Mouse (Mus musculus): ENCODE results near the gene Purb. TPM values are rescaled to one million over a fixed set of nuclear protein-coding genes. Genes with fewer than 3 reads are reported as not detected.
"Not testable (repeated sequence)": the region's sequence is repeated elsewhere in the genome, so short reads cannot be mapped to it uniquely, and the experiment has no call there.

The Purb gene
- polyA plus RNA-seq, 1 experiment from 2014 or later, result 12.5 TPM

DNA sequence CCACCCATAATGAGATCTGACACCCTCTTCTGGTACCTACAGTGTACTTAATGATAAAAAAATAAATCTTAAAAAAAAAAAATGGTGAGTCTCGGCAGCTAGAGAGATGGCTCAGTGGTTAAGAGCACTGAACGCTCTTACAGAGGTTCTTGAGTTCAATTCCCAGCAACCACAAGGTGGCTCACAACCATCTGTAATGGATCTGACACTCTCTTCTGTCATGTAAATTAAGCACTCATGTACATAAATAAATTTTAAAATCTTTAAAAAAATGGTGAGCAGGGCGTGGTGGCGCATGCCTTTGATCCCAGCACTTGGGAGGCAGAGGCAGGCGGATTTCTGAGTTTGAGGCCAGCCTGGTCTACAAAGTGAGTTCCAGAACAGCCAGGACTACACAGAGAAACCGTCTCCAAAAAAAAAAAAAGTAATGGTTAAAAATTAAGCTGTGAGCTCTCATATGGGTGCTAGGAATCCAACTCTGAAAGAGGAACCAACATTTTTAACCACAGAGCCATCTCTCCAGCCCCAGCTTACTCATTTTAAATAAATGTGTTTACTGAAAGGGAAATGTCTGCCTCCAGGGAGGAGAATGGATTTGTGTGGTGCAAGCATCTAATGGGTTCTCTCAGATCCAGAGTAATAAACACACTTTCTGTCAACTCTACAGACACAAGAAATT is 12.4 kb downstream of the Purb start:
- WGBS, result 94% methylated on average over 6 of the region's 6 CpGs
- H3K27me3 ChIP-seq, result no peaks in the 10 kb centered on the region
- H3K4me2 ChIP-seq, result no peak overlapping the region
- no peak for ATAC-seq (ENCODE audit: low read depth)
- H3K36me3 ChIP-seq, result peaks cover 37% of the 10 kb centered on the region
- no peak overlapping the region for H3K27ac ChIP-seq (replicated peaks)
- no peak overlapping the region for H3K4me3 ChIP-seq
- H3K9me3 ChIP-seq, result no peaks in the 10 kb centered on the region
- H3K4me1 ChIP-seq (replicated peaks), result peaks cover 8% of the 10 kb centered on the region
- no peak overlapping the region for H3K9ac ChIP-seq

DNA sequence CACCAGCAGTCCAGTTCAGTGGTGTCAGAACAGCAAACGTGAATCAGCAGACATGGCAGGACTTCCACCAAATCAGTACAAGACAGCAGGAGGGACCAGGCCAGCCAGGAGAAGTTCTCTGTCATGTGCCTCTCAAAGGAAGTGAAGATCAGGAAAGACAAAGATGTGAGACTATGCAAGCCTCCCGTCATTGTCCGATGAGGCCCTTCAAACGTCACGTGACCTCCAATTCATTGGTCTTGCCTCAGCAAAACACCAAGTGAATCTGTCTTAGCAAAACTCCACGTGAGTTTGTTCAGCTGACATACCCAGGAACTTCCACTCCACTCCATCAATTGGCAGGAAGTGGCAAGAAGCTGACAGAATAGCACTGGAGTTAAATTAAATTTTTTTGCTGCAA is 19.6 kb downstream of the Purb start:
- H3K27me3 ChIP-seq, result no peaks in the 10 kb centered on the region
- no peak overlapping the region for H3K4me3 ChIP-seq
- H3K27ac ChIP-seq (replicated peaks), result no peak overlapping the region
- no peak overlapping the region for H3K4me2 ChIP-seq
- no peak for ATAC-seq (ENCODE audit: low read depth)
- H3K4me1 ChIP-seq (replicated peaks), result no peaks in the 10 kb centered on the region
- no peaks in the 10 kb centered on the region for H3K9me3 ChIP-seq
- 83% methylated on average over 6 of the region's 6 CpGs for WGBS
- no peaks in the 10 kb centered on the region for H3K36me3 ChIP-seq
- no peak overlapping the region for H3K9ac ChIP-seq

DNA sequence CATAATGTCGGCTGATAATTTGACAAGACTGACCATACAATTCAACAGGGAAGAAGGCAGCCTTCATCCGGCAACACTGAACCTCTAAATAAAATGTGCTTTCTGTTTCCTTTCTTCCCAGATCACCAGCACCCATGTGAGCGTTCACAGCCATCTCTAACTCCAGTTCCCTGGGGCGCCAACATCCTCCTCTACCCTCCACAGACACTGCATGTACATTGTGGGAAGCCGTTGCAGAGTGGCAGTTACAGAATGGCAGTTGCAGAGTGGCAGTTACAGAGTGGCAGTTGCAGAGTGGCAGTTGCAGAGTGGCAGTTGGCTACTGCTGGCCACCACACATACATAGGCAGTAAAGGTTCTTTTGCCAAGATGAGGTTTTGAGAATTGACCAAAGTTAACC is 27.6 kb downstream of the Purb start:
- H3K4me3 ChIP-seq; ATAC-seq (ENCODE audit: low read depth); H3K4me2 ChIP-seq; H3K27ac ChIP-seq (replicated peaks); H3K9ac ChIP-seq; H3K27me3 ChIP-seq; H3K9me3 ChIP-seq; H3K36me3 ChIP-seq: not testable (repeated sequence)
- peaks cover 10% of the 10 kb centered on the region for H3K4me1 ChIP-seq (replicated peaks)
- 91% methylated on average over 5 of the region's 5 CpGs for WGBS

GRCm38 (mm10) chr11:6447493-6447892 is 28.2 kb downstream of the Purb start:
- Histone ChIP-seq H3K9me3 (no peaks in the 10 kb centered on the region), H3K27ac (replicated peaks) (no peak overlapping the region), H3K4me1 (replicated peaks) (peaks cover 17% of the 10 kb centered on the region), H3K4me2 (no peak overlapping the region), H3K4me3 (no peak overlapping the region), H3K27me3 (no peaks in the 10 kb centered on the region), H3K9ac (no peak overlapping the region), H3K36me3 (no peaks in the 10 kb centered on the region)
- 92% methylated on average over 4 of the region's 4 CpGs for WGBS
- ATAC-seq (ENCODE audit: low read depth), result no peak

GRCm38 (mm10) chr11:6445951-6446350 is 29.8 kb downstream of the Purb start:
- no peak for ATAC-seq (ENCODE audit: low read depth)
- no peak overlapping the region for H3K4me2 ChIP-seq
- WGBS, result 92% methylated on average over 7 of the region's 7 CpGs

DNA sequence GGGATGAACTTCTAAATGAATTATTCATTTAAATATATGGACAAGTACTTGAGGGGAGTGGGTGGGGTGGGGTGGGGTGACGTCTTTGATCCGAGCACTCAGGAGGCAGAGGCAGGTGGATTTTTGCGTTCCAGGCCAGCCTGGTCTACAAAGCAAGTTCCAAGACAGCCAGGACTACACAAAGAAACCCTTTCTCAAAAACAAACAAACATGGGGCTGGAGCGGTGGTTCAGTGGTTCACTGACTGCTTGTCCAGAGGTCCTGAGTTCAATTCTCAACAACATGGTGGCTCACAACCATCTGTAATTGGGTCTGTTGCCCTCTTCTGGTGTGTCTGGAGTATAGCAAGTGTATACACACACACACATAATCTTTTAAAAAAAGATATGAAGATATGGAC is 30.3 kb downstream of the Purb start:
- peaks cover 18% of the 10 kb centered on the region for H3K4me1 ChIP-seq (replicated peaks)
- H3K9ac ChIP-seq, result no peak overlapping the region
- ATAC-seq (ENCODE audit: low read depth), result no peak
- no peak overlapping the region for H3K4me3 ChIP-seq
- no peaks in the 10 kb centered on the region for H3K9me3 ChIP-seq
- H3K4me2 ChIP-seq, result no peak overlapping the region
- peaks cover 7% of the 10 kb centered on the region; the same call in 1 of the 2 replicates for H3K36me3 ChIP-seq
- no peak overlapping the region for H3K27ac ChIP-seq (replicated peaks)
- WGBS, result 77% methylated on average over 4 of the region's 4 CpGs
- no peaks in the 10 kb centered on the region for H3K27me3 ChIP-seq

More at GRCm38 (mm10) chr11:6445951-6446350, 29.8 kb downstream of the Purb start:
- Histone ChIP-seq H3K9ac (no peak overlapping the region), H3K27me3 (no peaks in the 10 kb centered on the region), H3K27ac (replicated peaks) (no peak overlapping the region), H3K36me3 (peaks cover 6% of the 10 kb centered on the region; the same call in 1 of the 2 replicates), H3K4me3 (no peak overlapping the region), H3K9me3 (no peaks in the 10 kb centered on the region), H3K4me1 (replicated peaks) (peaks cover 18% of the 10 kb centered on the region)

DNA sequence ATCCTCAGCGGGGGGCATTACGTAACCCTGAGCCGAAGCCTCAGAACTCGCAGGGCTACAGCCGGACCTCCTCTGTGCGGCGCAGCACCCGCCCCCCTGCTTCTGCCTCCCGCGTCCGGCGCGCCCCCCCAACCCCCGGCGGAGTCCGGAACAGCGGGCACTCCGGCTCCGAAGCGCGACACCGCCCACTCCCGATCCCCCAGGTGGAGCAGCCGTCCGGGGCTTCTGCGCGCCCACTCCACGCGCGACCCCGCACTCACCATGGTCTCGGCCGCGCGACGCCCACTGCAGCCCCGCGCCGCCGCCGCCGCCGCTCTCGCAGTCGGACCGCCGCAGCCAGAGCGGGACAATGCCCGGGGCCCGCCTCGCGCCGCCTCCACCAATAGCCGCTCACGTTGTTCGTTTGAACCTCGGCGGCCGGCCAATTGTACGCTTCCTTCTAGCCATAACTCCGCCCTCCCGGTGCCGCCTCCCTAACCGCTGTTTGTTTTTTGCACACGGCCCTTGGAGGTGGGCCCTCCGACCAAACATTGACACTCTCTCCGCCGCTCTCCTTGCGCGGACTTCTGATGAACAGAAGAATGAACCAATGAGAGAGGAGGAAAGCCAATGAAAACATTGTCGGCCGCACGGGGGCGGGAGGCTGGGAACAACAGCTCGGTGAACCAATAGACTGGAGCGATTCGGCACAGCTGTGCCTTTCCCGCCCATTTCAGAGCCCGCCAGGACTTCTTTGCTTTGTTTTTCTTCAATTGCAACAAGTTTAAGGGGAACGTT is 31.5 kb downstream of the Purb start, which contains the start of gene H2afv:
Gene H2afv (minus strand): TSS at position 367 of the 777 bp plus-strand sequence.
- Histone ChIP-seq H3K36me3 (peaks cover 7% of the 10 kb centered on the region; the same call in 1 of the 2 replicates), H3K4me3 (peak within 1 kb of the TSS; percentile 80), H3K27me3 (no peaks in the 10 kb centered on the region), H3K9me3 (no peaks in the 10 kb centered on the region), H3K4me1 (replicated peaks) (peaks cover 18% of the 10 kb centered on the region), H3K4me2 (peak within 1 kb of the TSS; percentile 78), H3K27ac (replicated peaks) (peak within 1 kb of the TSS; percentile 95), H3K9ac (peak within 1 kb of the TSS; percentile 85)
- ATAC-seq (ENCODE audit: low read depth), result peak; percentile 99
- WGBS, result under 1% methylated on average over 79 of the region's 80 CpGs

DNA sequence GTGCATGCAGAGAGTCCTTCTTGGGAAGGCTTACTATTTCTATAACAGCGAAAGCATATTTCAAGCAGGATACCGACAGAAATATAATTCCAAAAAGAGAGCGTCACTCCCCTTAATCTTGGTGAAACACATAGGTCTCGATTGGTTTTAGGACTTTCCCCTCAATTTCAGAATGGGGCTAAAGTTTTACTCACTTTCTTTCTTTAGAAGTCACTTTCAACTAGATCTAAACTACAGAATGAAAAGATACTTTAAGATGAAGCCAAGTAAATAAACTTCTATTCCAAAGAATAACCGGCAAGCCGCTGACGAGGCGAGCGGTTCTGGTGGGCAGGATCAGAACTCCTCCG is 32.0 kb downstream of the Purb start:
- peak overlapping the region; percentile 85 for H3K9ac ChIP-seq
- no peak for ATAC-seq (ENCODE audit: low read depth)
- under 1% methylated on average over 10 of the region's 10 CpGs for WGBS
- peaks cover 10% of the 10 kb centered on the region for H3K36me3 ChIP-seq
- peak overlapping the region; percentile 80 for H3K4me3 ChIP-seq
- H3K27me3 ChIP-seq, result no peaks in the 10 kb centered on the region
- H3K27ac ChIP-seq (replicated peaks), result peak overlapping the region; percentile 95
- no peaks in the 10 kb centered on the region for H3K9me3 ChIP-seq
- peaks cover 18% of the 10 kb centered on the region for H3K4me1 ChIP-seq (replicated peaks)
- peak overlapping the region; percentile 78 for H3K4me2 ChIP-seq

- Histone ChIP-seq H3K27ac (replicated peaks) (no peak overlapping the region), H3K4me2 (peak overlapping the region; percentile 78), H3K9ac (peak overlapping the region; percentile 85), H3K4me3 (peak overlapping the region; percentile 80), H3K36me3 (peaks cover 16% of the 10 kb centered on the region), H3K27me3 (no peaks in the 10 kb centered on the region), H3K9me3 (no peaks in the 10 kb centered on the region), H3K4me1 (replicated peaks) (peaks cover 18% of the 10 kb centered on the region)
- ATAC-seq (ENCODE audit: low read depth), result no peak
- 52% methylated on average over 4 of the region's 4 CpGs for WGBS
These were observed 32.6 kb downstream of the Purb start for GRCm38 (mm10) chr11:6443102-6443501.

DNA sequence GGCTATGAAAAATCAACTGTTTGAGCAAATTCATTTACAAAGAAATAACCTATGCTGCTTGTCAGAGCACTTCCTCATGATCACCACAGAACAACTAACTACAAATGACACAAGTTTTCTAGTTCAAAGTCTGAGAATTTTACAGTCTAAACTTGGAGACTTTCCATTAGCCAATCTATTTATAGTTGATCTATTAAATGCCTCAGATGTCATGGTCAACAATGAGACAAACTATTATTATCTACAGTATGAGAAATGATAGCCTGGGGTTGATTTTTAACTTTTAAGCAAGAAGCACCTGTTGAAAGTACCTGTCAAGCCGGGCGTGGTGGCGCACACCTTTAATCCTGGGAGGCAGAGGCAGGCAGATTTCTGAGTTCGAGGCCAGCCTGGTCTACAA is 33.2 kb downstream of the Purb start:
- 94% methylated on average over 4 of the region's 4 CpGs for WGBS
- H3K4me3 ChIP-seq, result no peak overlapping the region
- H3K27me3 ChIP-seq, result no peaks in the 10 kb centered on the region
- peak overlapping the region; percentile 78; the same call in 1 of the 2 replicates for H3K4me2 ChIP-seq
- no peaks in the 10 kb centered on the region for H3K9me3 ChIP-seq
- no peak for ATAC-seq (ENCODE audit: low read depth)
- no peak overlapping the region for H3K9ac ChIP-seq
- peaks cover 18% of the 10 kb centered on the region for H3K4me1 ChIP-seq (replicated peaks)
- H3K27ac ChIP-seq (replicated peaks), result no peak overlapping the region
- peaks cover 21% of the 10 kb centered on the region for H3K36me3 ChIP-seq

DNA sequence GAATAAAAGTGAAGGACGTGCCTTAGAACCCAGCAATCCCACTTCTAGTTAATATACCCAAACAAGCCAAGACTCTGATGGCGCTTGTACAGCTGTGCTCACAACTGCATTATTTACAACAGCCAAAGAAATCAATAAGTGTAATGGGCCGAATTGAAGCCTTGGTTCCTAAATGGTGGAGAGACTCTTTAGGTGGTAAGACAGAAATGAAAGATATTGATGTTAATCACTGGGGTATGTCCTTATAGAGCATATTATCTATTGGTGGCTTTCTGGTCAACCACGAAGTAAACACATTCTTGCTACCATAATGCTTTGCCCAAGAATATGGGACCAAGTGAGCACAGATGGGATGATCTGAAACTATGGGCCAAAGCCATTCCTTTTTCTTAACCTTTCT is 35.5 kb downstream of the Purb start:
- no peak overlapping the region for H3K9ac ChIP-seq
- H3K27me3 ChIP-seq, result no peaks in the 10 kb centered on the region
- ATAC-seq (ENCODE audit: low read depth), result no peak
- H3K4me3 ChIP-seq, result no peak overlapping the region
- WGBS, result 88% methylated on average over 4 of the region's 4 CpGs
- H3K36me3 ChIP-seq, result peaks cover 41% of the 10 kb centered on the region
- peaks cover 17% of the 10 kb centered on the region for H3K4me1 ChIP-seq (replicated peaks)
- H3K4me2 ChIP-seq, result no peak overlapping the region
- no peaks in the 10 kb centered on the region for H3K9me3 ChIP-seq
- no peak overlapping the region for H3K27ac ChIP-seq (replicated peaks)

DNA sequence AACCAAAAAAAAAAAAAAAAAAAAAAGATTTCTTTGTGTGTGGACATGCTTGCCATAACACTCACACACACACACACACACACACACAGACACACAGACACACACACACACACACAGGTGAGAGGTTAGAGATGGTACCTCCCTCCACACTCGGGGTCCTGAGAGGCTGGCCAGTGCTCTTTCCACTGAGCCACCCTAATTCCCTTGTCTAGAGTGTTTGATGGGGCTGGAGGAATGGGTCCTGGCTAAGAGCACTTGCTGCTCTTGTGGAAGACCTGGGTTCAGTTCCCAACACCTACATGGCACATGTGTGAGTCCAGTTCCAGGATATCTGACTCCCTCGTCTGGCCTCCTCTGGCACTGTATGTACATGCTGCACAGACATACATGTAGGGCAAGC is 38.0 kb downstream of the Purb start:
- Histone ChIP-seq H3K27ac (replicated peaks) (no peak overlapping the region), H3K9ac (no peak overlapping the region), H3K27me3 (no peaks in the 10 kb centered on the region), H3K4me3 (no peak overlapping the region), H3K4me2 (no peak overlapping the region), H3K9me3 (no peaks in the 10 kb centered on the region), H3K4me1 (replicated peaks) (peaks cover 3% of the 10 kb centered on the region; the same call in 1 of the 2 replicates), H3K36me3 (peaks cover 63% of the 10 kb centered on the region)
- no peak for ATAC-seq (ENCODE audit: low read depth)
- 91% methylated on average over 2 of the region's 2 CpGs for WGBS

Measured in neural tube, embryonic 13.5 days (tissue).